Mouse (Mus musculus) macrophage (primary cell): ENCODE results near the gene 1190005I06Rik. TPM values are rescaled to one million over a fixed set of nuclear protein-coding genes. Genes with fewer than 3 reads are reported as not detected.
A peak's percentile ranks its signal among the peaks of the same experiment; 100 is the strongest.

Experiments used
- H3K27ac ChIP-seq: fragments of 350-480 bp; formaldehyde crosslinking; 2 replicates; pipeline ENCODE4 v1.9.0; 2021
- H3K36me3 ChIP-seq: fragments of 350-480 bp; formaldehyde crosslinking; 2 replicates; pipeline ENCODE4 v1.9.0; 2021; ENCODE audit errors: inconsistent target
- H3K4me3 ChIP-seq: fragments of 350-480 bp; formaldehyde crosslinking; 2 replicates; pipeline ENCODE4 v1.9.0; 2021; ENCODE audit errors: inconsistent target
- H3K79me2 ChIP-seq: fragments of 350-480 bp; formaldehyde crosslinking; 2 replicates; pipeline ENCODE4 v1.9.0; 2021; ENCODE audit errors: inconsistent target
- WGBS: methylation state at CpG from one replicate; pipeline ENCODE4 v1.1.7; 2026; ENCODE audit warnings: inconsistent platforms; ENCODE audit not compliant: missing documents; 5-methylcytosine and 5-hydroxymethylcytosine counted together
- polyA plus RNA-seq: library from polyadenylated mRNA; stranded (reverse); fragments of 250-400 nt; gene quantifications from 3 replicates; pipeline ENCODE4 v1.2.4, GENCODE M21; 2018; ENCODE audit warnings: inconsistent platforms

The 1190005I06Rik gene
- polyA plus RNA-seq, 1 experiment from 2014 or later, result 0.83 TPM

DNA sequence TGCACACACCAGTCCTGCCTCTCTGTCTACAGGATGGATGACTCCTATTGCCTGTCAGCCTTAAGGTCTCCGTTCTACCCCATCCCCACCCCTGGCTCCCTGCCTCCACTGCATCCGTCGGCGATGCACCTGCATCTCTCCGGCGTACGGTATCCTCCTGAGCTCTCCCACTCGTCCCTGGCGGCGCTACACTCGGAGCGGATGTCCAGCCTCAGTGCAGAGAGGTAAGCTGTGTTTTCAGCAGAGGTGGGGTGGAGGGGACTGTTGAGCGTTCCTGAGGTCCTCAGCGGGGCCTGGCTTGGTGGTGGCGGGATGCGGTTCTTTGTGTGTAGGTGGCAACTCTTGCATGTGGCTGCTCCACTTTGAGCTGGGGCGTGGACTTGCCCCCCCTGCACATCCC is 79.7 kb downstream of the 1190005I06Rik start:
- Histone ChIP-seq H3K4me3 (no peak overlapping the region), H3K79me2 (peaks cover 17% of the 10 kb centered on the region; the same call in 1 of the 2 replicates), H3K36me3 (peaks cover 28% of the 10 kb centered on the region; the same call in 1 of the 2 replicates), H3K27ac (no peak overlapping the region)
- WGBS, result 94% methylated on average over 13 of the region's 17 CpGs

GRCm38 (mm10) chr8:120566681-120567080 is 80.8 kb downstream of the 1190005I06Rik start:
- 71% methylated on average over 8 of the region's 8 CpGs for WGBS
- H3K79me2 ChIP-seq, result peaks cover 27% of the 10 kb centered on the region
- peaks cover 25% of the 10 kb centered on the region; the same call in 1 of the 2 replicates for H3K36me3 ChIP-seq
- no peak overlapping the region for H3K27ac ChIP-seq
- H3K4me3 ChIP-seq, result no peak overlapping the region

DNA sequence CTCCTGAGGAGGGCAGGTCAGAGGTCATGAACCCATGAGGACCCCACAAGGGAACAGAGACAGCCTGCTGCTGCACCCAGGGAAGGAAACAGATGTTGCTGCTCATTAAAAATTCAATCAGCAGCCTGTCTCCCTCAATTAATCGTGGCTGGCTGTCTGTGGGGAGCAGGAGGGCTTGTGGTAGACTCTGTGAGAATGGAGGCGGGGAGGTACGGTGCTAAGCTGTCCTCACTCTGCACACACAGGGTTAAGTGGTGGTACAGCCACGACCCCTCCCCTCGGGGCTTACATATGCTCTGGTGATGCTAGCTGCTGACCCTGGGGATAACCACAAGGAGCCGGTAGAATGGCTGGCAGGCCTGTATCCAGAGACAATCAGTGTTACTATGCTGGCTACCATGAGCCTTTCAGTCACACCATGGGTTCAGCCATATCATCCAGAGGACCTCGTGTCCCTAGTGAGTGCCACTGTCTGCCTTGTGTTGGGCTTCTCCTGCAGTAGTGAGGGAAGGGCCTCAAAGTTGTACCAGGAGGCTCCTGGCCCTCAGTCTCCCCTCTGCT is 82.2 kb downstream of the 1190005I06Rik start:
- Histone ChIP-seq H3K79me2 (peaks cover 42% of the 10 kb centered on the region), H3K27ac (peak overlapping the region; percentile 95), H3K36me3 (peaks cover 16% of the 10 kb centered on the region; the same call in 1 of the 2 replicates), H3K4me3 (no peak overlapping the region)
- 76% methylated on average over 7 of the region's 7 CpGs for WGBS

DNA sequence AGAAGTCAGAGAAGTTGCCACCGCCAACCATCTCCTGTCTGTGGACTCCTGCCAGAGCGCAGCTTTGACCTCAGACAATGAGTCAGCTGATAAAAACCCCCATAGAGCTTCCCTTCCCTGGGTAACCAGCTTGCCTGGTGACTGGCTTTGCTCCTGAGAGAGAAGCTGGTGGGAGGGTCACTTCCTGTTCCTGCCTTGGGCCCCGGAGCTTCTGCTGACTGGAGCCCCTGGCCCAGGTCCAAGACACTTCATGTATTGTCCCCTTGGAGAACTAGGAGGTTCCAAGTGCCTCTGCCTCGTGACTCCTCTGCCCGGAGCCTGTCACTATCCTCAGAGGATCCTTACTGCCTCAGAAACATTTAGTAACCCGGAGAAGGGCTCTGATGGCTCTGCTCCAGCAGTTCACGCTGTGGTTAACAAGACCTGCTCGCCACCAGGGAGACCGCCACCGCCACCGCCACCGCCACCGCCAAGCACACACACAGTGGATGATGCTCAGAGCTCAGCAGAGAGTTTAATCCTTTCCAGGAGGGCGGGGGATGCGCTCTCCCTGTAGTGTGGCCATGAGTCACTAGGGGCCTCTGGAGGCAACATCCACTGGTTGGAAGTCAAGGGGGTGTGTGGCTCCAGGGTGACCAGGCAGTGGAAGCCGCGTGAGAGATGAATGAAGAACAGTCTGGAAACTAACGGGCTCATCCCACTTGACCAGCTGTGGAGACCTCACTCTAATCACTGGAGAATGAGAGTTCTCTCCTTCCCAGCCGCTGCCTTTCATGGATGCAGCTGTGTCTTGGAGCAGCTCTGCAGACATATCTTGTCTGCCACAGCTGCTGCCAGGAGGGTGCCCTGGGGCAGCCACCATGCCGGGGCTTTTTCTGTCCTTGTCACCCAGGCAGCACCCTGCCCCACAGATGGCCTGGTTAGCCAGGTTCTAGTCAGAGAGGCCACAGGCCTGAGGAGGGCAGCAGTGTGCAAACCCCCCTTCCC is 83.3 kb downstream of the 1190005I06Rik start:
- WGBS, result 9% methylated on average over 19 of the region's 20 CpGs
- Histone ChIP-seq H3K4me3 (no peak overlapping the region; the same call in 1 of the 2 replicates), H3K36me3 (peaks cover 16% of the 10 kb centered on the region; the same call in 1 of the 2 replicates), H3K27ac (peak overlapping the region; percentile 95), H3K79me2 (peaks cover 53% of the 10 kb centered on the region)

DNA sequence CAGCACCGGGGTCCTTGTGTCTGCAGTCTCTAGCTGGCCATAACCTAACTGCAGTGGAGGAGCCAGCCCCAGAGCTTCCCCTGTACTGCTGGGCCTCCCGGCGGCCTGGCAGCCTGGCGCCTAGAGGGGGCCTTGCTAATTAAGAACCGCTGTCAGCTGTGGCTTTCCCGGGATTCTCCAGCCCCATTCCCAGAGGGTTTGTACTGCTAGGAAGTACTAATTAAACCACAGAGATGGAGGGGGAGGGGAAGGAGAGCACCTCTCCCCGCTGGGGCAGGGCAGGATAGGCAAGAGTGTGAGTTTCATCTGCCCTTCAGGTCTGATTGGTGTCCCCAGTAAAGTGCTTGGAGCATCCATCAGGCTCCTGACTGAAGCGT is 84.1 kb downstream of the 1190005I06Rik start:
- Histone ChIP-seq H3K27ac (peak overlapping the region; percentile 95), H3K36me3 (peaks cover 16% of the 10 kb centered on the region; the same call in 1 of the 2 replicates), H3K4me3 (no peak overlapping the region)

GRCm38 (mm10) chr8:120562680-120563347 is 84.6 kb downstream of the 1190005I06Rik start:
- H3K27ac ChIP-seq, result peak overlapping the region; percentile 95
- H3K36me3 ChIP-seq, result peaks cover 14% of the 10 kb centered on the region; the same call in 1 of the 2 replicates
- 90% methylated on average over 18 of the region's 18 CpGs for WGBS
- no peak overlapping the region for H3K4me3 ChIP-seq
- H3K79me2 ChIP-seq, result peaks cover 66% of the 10 kb centered on the region

More for the DNA sequence above, 84.1 kb downstream of the 1190005I06Rik start:
- H3K79me2 ChIP-seq, result peaks cover 61% of the 10 kb centered on the region
- WGBS, result 37% methylated on average over 8 of the region's 8 CpGs

DNA sequence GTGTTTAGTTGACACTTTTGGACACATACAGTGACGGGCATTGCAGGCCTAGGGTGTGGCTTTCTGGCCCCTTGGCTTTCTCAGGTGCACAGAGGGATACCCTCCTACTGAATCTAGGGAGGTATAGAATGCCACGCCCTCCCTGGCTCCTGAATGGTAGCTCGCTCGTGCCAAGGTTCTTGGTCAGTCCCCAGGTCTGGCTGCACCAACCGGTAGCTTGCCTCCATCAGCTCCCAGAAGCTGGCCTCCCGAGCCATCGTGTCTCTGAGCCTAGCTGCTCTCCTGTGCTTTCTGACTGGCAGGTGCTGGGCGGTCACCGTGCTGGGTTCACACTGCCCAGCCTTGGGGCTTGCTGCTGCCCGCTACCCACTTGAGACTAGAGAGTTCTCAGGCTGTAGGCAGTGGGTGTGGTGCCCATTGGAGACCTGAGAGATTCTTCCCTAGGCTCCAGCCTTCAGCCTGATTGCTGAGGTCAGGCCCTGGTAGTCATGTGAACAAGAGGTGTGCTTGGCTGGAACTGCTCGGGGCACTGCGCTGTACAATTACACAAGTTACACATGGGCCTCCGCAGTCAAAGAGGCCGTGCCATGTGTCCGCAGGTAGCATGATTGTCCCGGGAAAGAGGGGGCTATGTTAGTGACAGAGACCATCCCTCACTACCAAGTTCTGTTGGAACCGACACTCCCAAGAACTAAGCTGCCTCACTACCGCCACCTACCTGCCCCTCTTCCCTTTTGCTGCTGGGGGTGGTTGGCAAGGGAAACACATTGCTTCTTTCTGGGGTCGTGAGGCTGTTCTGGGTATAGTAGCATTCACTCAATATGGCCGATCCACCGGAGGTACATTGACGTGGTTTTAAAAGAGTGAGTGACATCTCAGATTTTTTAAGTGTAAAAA is 85.6 kb downstream of the 1190005I06Rik start:
- H3K27ac ChIP-seq, result 0 out of 2 replicates have a peak overlapping the region, but pooled peaks have one; percentile 8
- no peak overlapping the region for H3K4me3 ChIP-seq
- 89% methylated on average over 21 of the region's 22 CpGs for WGBS
- H3K36me3 ChIP-seq, result peaks cover 4% of the 10 kb centered on the region; the same call in 1 of the 2 replicates
- peaks cover 76% of the 10 kb centered on the region for H3K79me2 ChIP-seq

- WGBS, result 99% methylated on average over 5 of the region's 5 CpGs
- Histone ChIP-seq H3K27ac (no peak overlapping the region), H3K79me2 (peaks cover 76% of the 10 kb centered on the region), H3K36me3 (peaks cover 2% of the 10 kb centered on the region; the same call in 1 of the 2 replicates), H3K4me3 (no peak overlapping the region)
Measured at GRCm38 (mm10) chr8:120560535-120560934, 86.9 kb downstream of the 1190005I06Rik start.

DNA sequence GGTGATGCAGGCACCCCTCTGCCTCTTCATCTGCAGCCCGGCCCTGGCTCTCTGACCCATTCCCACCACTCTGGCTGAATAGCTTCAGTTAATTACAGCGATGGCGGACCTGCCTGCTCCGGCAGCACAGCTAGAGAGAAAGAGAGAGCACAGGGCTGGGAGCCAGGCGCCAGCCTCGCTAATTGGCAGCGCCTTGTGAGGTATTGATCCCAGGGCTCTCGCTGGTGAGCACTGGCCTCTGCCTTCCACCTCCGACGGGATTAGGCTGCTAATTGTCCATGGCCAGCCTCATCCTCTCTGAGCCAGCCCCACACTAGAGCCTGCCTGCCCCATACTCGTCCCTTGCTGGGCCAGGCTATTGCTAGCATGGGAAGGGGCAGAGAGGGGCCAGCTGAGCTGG is 87.8 kb downstream of the 1190005I06Rik start:
- H3K36me3 ChIP-seq, result peaks cover 11% of the 10 kb centered on the region
- WGBS, result 89% methylated on average over 11 of the region's 11 CpGs

More for the DNA sequence above, 87.8 kb downstream of the 1190005I06Rik start:
- Histone ChIP-seq H3K4me3 (no peak overlapping the region), H3K79me2 (peaks cover 81% of the 10 kb centered on the region), H3K27ac (no peak overlapping the region)

Other genes with a start within 250 kb of the 1190005I06Rik start
- 6.0 to 52.8 TPM (median 6.1 TPM) in 3 replicates for gene Gins2, start 58.3 kb downstream of the 1190005I06Rik start, polyA plus RNA-seq
- gene Gm27021, start 20.4 kb upstream of the 1190005I06Rik start, polyA plus RNA-seq, result 0.76 to 0.96 TPM in 2 of 3 replicates, not detected in the other
- gene Cox4i1, start 20.6 kb upstream of the 1190005I06Rik start, polyA plus RNA-seq, result 521 to 775 TPM (median 707 TPM) in 3 replicates
- gene Emc8, start 20.9 kb upstream of the 1190005I06Rik start, polyA plus RNA-seq, result 30.6 to 41.0 TPM (median 40.7 TPM) in 3 replicates
- gene Irf8, start 88.7 kb upstream of the 1190005I06Rik start, polyA plus RNA-seq, result 116 to 212 TPM (median 193 TPM) in 3 replicates